Mouse (Mus musculus) MEL (cell line): ENCODE measurements around the gene Naa60.

Experiments used
- CTCF ChIP-seq, 3 experiments: IDR thresholded peaks in 2 of 3; conservative IDR thresholded peaks in 1 of 3; 2 replicates each; pipeline ENCODE4 v1.5.1; 2011 to 2012; ENCODE audit warnings: low read length in 3 of 3, low read depth in 2 of 3, mild to moderate bottlenecking in 2 of 3, improper control_type of control experiment in 1 of 3, inconsistent platforms in 1 of 3, mixed read lengths in 1 of 3, moderate library complexity in 1 of 3; ENCODE audit not compliant: control insufficient read depth in 1 of 3, insufficient read depth in 1 of 3, poor library complexity in 1 of 3, severe bottlenecking in 1 of 3
- NELFE ChIP-seq: IDR thresholded peaks from 2 replicates; pipeline ENCODE4 v1.6.1; 2011; ENCODE audit warnings: low read depth, low read length, improper control_type of control experiment

DNA sequence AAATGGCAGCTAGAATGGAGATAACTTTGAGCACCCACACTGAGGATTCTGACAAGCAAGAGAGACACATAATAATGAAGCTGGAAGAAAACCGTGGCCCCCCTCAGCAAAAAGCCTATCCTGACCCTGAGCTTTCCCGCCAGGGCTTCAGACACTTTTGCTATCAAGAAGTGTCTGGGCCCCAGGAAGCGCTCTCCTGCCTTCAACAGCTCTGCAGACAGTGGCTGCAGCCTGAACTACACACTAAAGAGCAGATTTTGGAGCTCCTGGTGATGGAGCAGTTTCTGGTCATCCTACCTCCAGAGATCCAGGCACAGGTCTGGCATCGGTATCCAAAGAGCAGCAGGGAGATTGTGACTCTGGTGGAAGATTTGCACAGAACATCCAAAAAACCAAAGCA lies 24.3 kb upstream of the Naa60 start:
- no peak for TF ChIP-seq CTCF (IDR thresholded peaks at IDR 0.05 in 2 of 3, conservative IDR thresholded peaks at IDR 0.05 in 1 of 3; ENCODE audit: control insufficient read depth in 1 of 3, insufficient read depth in 1 of 3, low read depth in 2 of 3, low read length in 3 of 3, poor library complexity in 1 of 3, severe bottlenecking in 1 of 3)
- TF ChIP-seq NELFE, result no peak
